Mouse (Mus musculus) stomach, embryonic 16.5 days (tissue): Measurements from ENCODE around the gene Rnaseh2c. TPM values are rescaled to one million over a fixed set of nuclear protein-coding genes. Genes with fewer than 3 reads are reported as not detected.
A peak's percentile ranks its signal among the peaks of the same experiment; 100 is the strongest.

Source experiments
- ATAC-seq: fragments of 200-750 bp; cut with Nextera tagmentation; 2 replicates; pipeline ENCODE4 v1.8.0; 2017; ENCODE audit warnings: moderate number of reproducible peaks, moderate TSS enrichment; ENCODE audit not compliant: insufficient read depth, low FRiP score
- H3K27ac ChIP-seq: fragments of 300-500 bp; sonication (generic); 2 replicates; pipeline ENCODE4 v1.5.1; 2014; ENCODE audit warnings: low read length
- H3K27me3 ChIP-seq: fragments of 300-500 bp; sonication (generic); 2 replicates; pipeline ENCODE4 v1.6.1; 2014; ENCODE audit warnings: low read length, control low read depth, mixed read lengths; ENCODE audit not compliant: control insufficient read depth, insufficient read depth
- H3K36me3 ChIP-seq: fragments of 300-500 bp; sonication (generic); 2 replicates; pipeline ENCODE4 v1.6.1; 2014; ENCODE audit warnings: low read length; ENCODE audit not compliant: control insufficient read depth, insufficient read depth
- H3K4me1 ChIP-seq: fragments of 300-500 bp; sonication (generic); 2 replicates; pipeline ENCODE4 v1.6.1; 2014; ENCODE audit warnings: low read length, control low read depth, mixed read lengths; ENCODE audit not compliant: control insufficient read depth, insufficient read depth
- H3K4me2 ChIP-seq: fragments of 300-500 bp; sonication (generic); 2 replicates; pipeline ENCODE4 v1.6.1; 2014; ENCODE audit warnings: low read depth, low read length, mixed read lengths
- H3K4me3 ChIP-seq: fragments of 300-500 bp; sonication (generic); replicated peaks from 2 replicates; pipeline ENCODE4 v1.5.1; 2014; ENCODE audit warnings: mild to moderate bottlenecking, low read length
- H3K9ac ChIP-seq: fragments of 300-500 bp; sonication (generic); 2 replicates; pipeline ENCODE4 v1.6.1; 2014; ENCODE audit warnings: low read length
- H3K9me3 ChIP-seq: fragments of 300-500 bp; sonication (generic); replicated peaks from 2 replicates; pipeline ENCODE4 v1.6.1; 2016; ENCODE audit warnings: low read length, control low read depth; ENCODE audit not compliant: control insufficient read depth
- WGBS: fragments of 180-500 bp; shearing (Covaris S2); extraction: QIAGEN DNeasy Blood & Tissue Kit; methylation state at CpG from one replicate; pipeline ENCODE4 v1.1.7; 2014; 5-methylcytosine and 5-hydroxymethylcytosine counted together
- polyA plus RNA-seq: library from polyadenylated mRNA; unstranded; fragments of >200 nt; fragmentation: Nextera tagmentation; extraction: Ambion mirVana; gene quantifications from 2 replicates; pipeline ENCODE4 v1.2.1, GENCODE M21; 2015

The Rnaseh2c gene
- polyA plus RNA-seq, 1 experiment from 2014 or later: 125 TPM

DNA sequence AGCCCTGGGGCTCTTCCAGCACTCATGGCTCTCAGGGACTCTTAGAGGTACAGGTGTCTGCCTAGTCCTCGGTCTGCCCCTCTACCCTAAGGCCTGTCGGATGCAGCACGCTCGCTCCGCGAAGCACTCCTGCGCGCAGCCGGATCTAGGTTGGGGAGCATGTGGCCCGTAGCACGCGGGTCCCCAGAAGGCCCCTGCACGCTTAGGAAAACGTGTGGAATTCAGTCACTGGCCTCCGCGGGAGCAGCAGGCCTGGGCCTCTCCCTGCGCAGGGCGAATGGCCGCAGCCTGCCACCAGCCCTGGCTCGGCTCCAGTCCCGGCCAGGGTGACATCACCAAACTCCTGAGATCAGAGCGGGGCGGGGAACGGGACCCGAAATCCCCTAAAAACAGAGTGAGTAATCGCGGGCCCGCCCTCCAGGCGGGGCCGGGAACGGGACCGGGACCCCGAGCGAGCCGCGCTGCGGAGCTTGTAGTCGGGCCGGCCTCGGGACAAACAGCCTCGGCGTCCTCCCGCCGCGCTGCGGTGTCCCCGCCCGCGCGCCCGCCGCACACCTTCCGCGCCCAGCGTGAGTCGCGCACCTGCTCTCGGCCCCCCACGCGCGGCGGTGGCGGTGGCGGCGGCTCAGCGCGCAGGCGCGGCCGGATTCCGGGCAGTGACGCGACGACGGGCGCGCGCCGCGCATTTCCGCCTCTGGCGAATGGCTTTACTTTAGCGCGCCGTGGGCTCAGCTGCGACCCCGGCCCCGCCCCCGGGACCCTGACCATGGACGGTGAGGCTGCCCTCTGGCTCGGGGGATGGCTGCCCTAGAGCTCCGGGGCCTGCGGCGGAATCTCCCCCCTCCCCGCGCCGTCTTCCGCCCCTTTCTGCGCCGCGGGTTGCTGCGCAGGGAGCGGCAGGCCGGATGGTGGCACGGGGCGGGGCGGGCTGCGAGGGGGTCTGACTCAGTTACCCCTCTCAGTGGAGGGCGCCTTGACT lies 35.7 kb downstream of the Rnaseh2c start, which contains the start of gene Rela:
Rela (plus strand) TSS at position 415 of the 979 bp plus-strand sequence.
- Histone ChIP-seq H3K4me1 (peaks cover 22% of the 10 kb centered on the region), H3K4me3 (peak within 1 kb of the TSS; percentile 87), H3K4me2 (peak within 1 kb of the TSS; percentile 97), H3K27ac (peak within 1 kb of the TSS; percentile 97), H3K9ac (peak within 1 kb of the TSS; percentile 96), H3K27me3 (no peaks in the 10 kb centered on the region), H3K9me3 (no peaks in the 10 kb centered on the region), H3K36me3 (peaks cover 18% of the 10 kb centered on the region)
- under 1% methylated on average over 104 of the region's 109 CpGs for WGBS
- peak; percentile 87 for ATAC-seq

DNA sequence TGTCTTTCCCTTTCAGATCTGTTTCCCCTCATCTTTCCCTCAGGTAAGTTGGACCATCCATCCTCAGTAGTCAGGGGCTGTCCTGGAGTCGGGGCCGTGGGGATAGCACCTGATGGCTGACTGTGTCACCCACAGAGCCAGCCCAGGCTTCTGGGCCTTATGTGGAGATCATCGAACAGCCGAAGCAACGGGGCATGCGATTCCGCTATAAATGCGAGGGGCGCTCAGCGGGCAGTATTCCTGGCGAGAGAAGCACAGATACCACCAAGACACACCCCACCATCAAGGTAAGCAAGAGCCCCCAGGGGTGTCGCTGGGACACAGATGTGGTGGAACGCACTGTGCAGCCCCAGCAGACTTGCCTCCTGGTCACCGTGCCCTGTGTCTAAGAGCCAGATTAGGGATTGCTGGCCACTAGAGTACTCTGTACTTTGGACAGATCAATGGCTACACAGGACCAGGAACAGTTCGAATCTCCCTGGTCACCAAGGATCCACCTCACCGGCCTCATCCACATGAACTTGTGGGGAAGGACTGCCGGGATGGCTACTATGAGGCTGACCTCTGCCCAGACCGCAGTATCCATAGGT lies 36.8 kb downstream of the Rnaseh2c start:
- no peak for ATAC-seq
- H3K27me3 ChIP-seq: no peaks in the 10 kb centered on the region
- peak overlapping the region; percentile 87 for H3K4me3 ChIP-seq
- H3K27ac ChIP-seq: peak overlapping the region; percentile 97; the same call in 1 of the 2 replicates
- peak overlapping the region; percentile 96 for H3K9ac ChIP-seq
- H3K4me1 ChIP-seq: peaks cover 22% of the 10 kb centered on the region
- WGBS: 89% methylated on average over 18 of the region's 18 CpGs
- no peaks in the 10 kb centered on the region for H3K9me3 ChIP-seq
- H3K4me2 ChIP-seq: peak overlapping the region; percentile 97
- H3K36me3 ChIP-seq: peaks cover 26% of the 10 kb centered on the region

DNA sequence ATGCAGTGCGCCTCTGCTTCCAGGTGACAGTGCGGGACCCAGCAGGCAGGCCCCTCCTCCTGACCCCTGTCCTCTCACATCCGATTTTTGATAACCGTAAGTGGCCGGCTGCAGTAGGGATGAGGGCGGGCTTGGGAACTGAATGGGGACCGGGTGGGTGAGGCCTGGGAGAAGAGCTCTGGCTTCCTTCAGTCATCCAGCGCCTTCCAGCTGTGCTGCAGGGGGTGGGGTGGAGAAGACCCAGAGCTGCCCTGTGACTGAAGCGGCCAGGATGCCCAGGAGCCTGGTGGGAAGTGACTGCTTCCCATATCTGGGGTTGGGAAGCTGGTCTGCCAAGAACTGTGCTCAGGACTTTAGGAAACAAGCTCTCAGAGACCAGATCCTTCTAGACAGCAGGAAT lies 38.7 kb downstream of the Rnaseh2c start:
- peak overlapping the region; percentile 19; the same call in 1 of the 2 replicates for H3K9ac ChIP-seq
- 47% methylated on average over 9 of the region's 9 CpGs for WGBS
- no peak overlapping the region for H3K27ac ChIP-seq
- peaks cover 28% of the 10 kb centered on the region for H3K36me3 ChIP-seq
- ATAC-seq: no peak
- peaks cover 22% of the 10 kb centered on the region for H3K4me1 ChIP-seq
- no peak overlapping the region for H3K4me3 ChIP-seq
- H3K27me3 ChIP-seq: no peaks in the 10 kb centered on the region
- H3K9me3 ChIP-seq: no peaks in the 10 kb centered on the region
- no peak overlapping the region for H3K4me2 ChIP-seq

- H3K4me1 ChIP-seq: peaks cover 22% of the 10 kb centered on the region
- no peak overlapping the region for H3K4me2 ChIP-seq
- H3K27me3 ChIP-seq: no peaks in the 10 kb centered on the region
- H3K9ac ChIP-seq: no peak overlapping the region
- no peak overlapping the region for H3K4me3 ChIP-seq
- ATAC-seq: no peak
- no peak overlapping the region for H3K27ac ChIP-seq
- 85% methylated on average over 16 of the region's 17 CpGs for WGBS
- no peaks in the 10 kb centered on the region for H3K9me3 ChIP-seq
- peaks cover 35% of the 10 kb centered on the region for H3K36me3 ChIP-seq
Measured at GRCm38 (mm10) chr19:5641021-5641420, 39.3 kb downstream of the Rnaseh2c start.

GRCm38 (mm10) chr19:5641641-5642040 lies 40.0 kb downstream of the Rnaseh2c start:
- no peak for ATAC-seq
- WGBS: 93% methylated on average over 8 of the region's 8 CpGs
- Histone ChIP-seq H3K4me3 (no peak overlapping the region), H3K4me1 (peaks cover 19% of the 10 kb centered on the region), H3K36me3 (peaks cover 37% of the 10 kb centered on the region), H3K27ac (no peak overlapping the region), H3K9ac (no peak overlapping the region), H3K9me3 (no peaks in the 10 kb centered on the region), H3K4me2 (no peak overlapping the region), H3K27me3 (no peaks in the 10 kb centered on the region)

GRCm38 (mm10) chr19:5645280-5645679 lies 43.6 kb downstream of the Rnaseh2c start:
- Histone ChIP-seq H3K4me2 (no peak overlapping the region), H3K9ac (no peak overlapping the region), H3K4me1 (peaks cover 13% of the 10 kb centered on the region), H3K4me3 (no peak overlapping the region), H3K36me3 (peaks cover 47% of the 10 kb centered on the region), H3K9me3 (no peaks in the 10 kb centered on the region), H3K27ac (no peak overlapping the region), H3K27me3 (no peaks in the 10 kb centered on the region)
- WGBS: 94% methylated on average over 9 of the region's 9 CpGs
- ATAC-seq: no peak

- WGBS: 85% methylated on average over 8 of the region's 8 CpGs
- Histone ChIP-seq H3K36me3 (peaks cover 42% of the 10 kb centered on the region), H3K9me3 (no peaks in the 10 kb centered on the region), H3K27ac (no peak overlapping the region), H3K4me3 (no peak overlapping the region), H3K4me2 (no peak overlapping the region), H3K9ac (no peak overlapping the region), H3K4me1 (peaks cover 10% of the 10 kb centered on the region), H3K27me3 (no peaks in the 10 kb centered on the region)
- no peak for ATAC-seq
Measured at GRCm38 (mm10) chr19:5646731-5647330, 45.2 kb downstream of the Rnaseh2c start.

DNA sequence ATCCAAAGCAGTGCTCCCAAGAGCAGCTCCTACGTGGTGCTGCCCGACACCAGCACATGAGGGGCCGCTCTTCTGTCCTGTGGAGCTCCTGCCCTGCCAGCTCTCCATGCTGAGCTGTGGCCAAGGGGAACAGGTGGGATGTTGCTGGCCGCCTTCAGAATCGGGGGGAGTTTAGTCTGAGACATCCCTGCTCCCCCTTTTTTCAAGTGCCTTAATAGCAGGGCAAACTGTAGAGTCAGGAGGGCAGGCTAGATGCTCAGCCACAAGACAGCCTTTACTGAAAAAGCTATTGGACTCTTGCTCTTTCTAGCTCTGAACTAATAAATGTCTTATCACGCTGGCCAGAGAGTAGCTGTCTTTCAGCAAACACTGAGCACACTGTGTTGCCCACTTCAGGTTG lies 46.1 kb downstream of the Rnaseh2c start:
- Histone ChIP-seq H3K27me3 (no peaks in the 10 kb centered on the region), H3K4me3 (no peak overlapping the region), H3K9ac (peak overlapping the region; percentile 61; the same call in 1 of the 2 replicates), H3K27ac (peak overlapping the region; percentile 84), H3K4me2 (no peak overlapping the region), H3K9me3 (no peaks in the 10 kb centered on the region), H3K4me1 (peaks cover 10% of the 10 kb centered on the region), H3K36me3 (peaks cover 37% of the 10 kb centered on the region)
- no peak for ATAC-seq
- 96% methylated on average over 6 of the region's 6 CpGs for WGBS
